Mouse (Mus musculus) urinary bladder, postnatal 36 days (tissue): ENCODE data around the gene Ephb1.

ENCODE experiments used
- DNase-seq, 2 experiments: peaks; one replicate each; pipeline ENCODE4 v3.0.0; 2022; ENCODE audit warnings: low spot score in 2 of 2, mixed read lengths in 1 of 2

Ephb1 gene

DNA sequence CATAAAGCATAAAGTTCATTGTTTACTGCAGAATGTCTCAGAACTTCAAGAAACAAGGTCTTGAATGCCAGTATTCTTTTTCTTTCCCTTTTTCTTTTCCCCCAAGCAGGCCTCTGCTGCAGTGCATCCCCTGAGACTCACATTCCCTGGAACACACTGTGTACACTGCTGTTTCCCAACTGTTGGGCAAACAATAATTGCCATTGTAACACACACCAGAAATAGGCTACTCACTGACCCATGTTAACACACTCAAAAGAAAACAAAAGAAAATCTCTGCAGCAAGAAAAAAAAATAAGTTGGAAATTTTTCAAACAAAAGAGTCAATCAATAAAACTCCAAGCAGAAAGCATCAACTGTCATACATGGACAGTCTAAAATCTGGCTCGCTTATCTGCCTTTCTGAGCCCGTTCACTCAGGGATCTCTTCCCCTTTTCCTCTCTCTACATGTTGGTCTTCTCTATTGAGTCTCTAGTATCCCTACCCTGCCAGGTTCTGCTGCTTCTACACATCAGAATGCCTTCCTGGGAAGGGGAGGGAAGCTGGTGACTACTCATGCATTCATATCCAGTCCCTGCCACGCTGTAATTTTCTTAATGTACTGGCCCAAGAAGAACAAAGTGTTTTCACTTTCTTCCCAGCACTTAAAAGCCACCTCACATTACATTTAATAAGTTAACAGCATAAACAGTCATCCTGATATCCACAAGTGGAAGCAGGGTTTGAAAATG is 285.2 kb downstream of the Ephb1 start:
- DNase-seq = no peak

DNA sequence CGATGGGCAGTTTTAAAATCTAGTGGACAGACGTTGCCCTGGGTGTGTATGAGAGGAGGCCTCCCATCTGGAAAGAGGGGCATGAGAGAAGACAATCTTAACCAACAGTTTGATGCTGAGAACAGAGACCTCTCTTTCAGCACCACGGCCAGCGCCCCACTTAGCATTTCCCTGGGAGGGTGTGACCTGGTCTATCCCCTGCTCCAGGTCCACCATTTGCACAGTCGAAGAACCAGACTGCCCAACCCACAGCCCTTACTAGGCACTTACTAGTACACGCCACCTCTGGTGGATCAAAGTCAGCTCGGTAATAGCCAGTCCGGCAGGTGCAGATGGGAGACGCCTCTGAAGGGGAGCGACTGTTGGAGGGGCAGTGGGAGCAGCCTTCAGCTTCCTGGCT is 287.9 kb downstream of the Ephb1 start:
- no peak for DNase-seq

DNA sequence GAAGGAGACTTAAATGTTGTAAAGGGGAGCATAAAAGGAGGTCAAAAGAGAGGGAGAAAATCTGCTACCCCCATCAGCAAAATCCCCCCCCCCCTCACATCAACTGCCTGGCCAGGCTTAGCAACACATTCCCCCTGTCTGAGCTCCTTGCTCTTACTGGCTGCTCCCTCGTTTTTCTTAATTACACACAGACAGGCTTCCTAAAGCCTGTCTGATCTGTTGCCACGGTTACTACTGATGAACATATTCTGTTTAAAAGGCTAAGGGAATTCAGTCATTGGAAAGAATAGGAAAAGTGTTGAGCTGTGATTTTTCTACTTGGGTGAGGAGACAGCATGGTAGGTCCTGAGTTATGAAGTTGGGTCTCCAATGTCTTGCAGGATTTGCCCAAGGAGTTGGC is 308.6 kb downstream of the Ephb1 start:
- no peak for DNase-seq

DNA sequence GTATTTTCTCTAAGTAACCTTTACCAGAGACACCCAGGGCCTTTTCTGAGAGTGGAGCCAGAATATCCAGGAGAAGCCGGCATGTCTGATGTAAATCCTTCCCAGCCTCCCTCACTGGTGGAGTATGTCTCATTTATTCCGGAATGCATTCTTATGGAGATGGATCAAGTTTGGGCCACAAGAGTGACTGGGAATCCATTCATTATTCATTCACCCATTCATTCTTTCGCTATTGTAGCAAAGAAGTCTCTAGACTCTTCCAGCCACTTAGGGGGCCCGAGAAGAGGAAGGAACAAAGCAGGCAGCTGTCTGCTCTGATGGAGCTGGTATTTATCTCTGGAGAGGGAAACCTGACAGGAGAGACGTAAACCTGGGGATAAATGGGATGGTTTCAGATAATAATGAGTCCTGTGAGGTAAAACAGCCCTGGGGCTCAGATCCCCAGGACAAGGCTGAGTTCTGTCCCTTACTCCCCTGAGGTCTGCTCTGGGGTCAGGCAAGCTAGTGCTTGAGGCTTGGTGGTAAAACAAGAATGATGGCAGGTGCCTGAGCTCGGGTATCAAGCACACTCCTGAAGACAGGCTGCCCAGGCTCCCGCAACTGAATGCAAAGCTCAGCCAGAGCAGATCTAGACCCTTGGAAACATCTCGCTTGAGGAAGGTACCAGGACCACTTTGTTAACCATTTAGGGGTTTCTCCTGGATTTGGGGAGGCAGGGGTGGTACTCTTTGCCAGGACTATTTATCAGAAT is 309.2 kb downstream of the Ephb1 start:
- no peak for DNase-seq

DNA sequence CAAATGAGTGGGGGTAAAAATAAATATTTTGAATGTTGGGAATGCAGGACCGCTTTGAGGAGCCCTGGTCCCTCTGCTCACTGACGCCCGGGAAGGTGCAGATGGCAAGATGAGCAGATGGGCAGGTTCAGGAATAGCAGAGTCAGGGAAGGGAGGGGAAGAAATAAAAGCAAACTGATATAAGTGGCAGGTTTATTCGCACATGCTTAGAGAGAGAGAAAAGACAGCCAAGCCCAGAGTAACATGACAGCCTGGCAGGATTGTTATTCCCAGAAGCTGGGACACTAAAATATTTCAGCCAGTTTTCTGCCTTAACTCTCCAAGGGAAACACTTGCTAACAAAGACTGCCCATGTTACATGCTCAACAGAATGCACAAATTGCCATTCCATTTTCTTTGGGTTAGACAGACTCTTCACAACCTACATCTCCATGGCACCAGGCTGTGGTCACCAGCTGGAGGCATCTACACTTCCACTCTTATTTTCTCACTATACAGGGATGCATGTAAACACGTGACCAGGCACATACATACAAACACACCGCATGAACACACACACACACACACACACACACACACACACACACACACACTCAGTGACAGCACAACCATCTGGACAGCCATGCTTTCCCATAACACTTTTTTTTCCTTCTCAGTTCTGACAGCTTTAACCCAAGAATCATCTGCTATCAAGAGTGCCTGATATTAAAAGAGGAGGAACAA is 315.3 kb downstream of the Ephb1 start:
- no peak for DNase-seq

DNA sequence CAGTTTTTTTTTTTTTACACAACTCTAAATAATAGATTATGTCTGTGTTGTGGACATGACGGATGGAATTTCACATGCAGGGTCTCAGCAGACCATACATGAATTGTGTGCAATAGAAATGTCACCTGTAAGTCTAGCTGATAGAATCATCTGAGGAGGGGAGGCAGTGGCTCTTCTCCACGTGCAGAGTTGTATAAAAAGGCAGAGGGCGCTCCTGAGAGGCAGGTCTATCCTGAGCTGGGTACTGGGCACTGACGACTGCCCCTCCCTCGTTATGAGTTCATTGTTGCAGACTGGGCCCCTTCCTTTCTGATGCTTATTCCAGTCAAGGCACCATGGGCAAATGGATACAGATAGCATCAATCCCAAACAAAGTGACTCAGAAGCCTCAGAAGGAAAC is 318.4 kb downstream of the Ephb1 start:
- no peak for DNase-seq

DNA sequence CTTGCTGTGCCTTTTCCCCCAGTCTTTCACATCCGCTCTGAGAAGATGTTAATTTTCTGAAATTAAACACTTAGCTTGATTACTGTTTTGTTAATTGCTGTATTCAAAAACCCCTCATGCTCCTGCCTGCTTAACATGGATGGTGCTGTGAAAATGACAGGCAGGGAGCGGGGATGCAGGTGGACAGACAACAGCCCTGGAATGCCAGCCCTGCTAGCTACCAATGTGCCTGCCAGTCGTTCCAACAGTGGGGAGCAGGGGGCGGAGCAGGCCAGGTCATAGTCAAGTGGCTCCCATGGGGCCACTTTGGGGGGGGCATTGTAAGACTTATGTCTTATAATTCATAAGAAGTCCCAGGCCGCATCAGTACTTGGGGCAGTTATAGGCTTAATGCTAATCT is 321.3 kb downstream of the Ephb1 start:
- no peak for DNase-seq

DNA sequence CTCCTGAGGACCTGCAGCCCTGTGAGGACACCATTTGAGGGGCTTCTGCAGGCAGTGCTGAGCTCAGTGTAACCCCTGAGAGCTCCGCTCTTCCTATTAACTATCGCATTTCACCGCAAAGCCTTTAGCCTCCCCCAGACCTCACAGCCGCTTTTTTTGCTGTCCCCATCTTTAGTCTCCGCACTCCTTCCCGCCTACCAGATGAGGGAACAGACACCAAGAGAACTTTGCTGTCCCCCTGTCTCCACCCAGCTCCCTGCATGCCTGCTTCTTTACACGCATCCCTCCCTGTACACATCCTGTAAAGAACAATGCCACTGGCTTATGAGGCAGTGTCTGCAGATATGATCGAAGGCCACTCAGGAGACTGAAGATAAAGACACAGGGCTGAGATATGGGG is 322.1 kb downstream of the Ephb1 start:
- no peak for DNase-seq

DNA sequence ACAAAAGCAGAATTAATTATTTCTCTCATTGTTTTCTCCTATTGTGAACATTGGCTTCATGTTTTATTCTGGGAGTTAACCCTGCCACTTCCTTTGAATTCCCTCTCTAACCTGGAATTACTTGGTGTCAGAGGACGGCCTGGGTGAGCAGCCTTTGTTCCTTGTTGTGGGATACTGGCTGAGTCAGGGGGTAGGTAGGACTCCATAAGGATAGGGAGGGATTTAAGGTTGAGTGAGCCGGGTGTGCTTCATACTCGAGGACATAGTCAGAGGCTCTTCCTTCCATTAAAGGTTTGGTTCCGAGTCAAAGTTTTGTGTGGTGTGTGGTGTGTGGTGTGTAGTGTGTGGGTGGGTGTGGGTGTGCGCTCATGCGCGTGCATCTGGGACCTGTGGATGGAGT is 324.8 kb downstream of the Ephb1 start:
- DNase-seq = no peak

DNA sequence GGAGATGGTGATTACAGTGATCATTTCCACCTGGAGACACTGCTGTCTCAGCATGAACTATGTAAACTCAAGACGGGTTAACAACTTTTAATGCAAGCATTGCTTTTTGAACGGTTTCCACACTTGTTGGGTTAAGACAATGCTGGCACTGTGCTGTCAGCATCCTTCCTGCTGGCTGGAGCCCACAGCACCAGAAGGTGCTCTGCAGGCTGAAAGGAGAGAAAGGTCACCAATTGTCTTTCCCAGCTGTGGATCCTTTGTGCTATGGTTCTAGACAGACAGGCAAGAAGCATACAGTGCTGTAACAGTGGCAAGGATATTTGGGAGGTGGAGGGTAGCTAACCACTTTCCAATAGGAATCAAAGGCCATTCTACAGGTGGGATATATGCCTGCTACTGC is 328.4 kb downstream of the Ephb1 start:
- no peak for DNase-seq

DNA sequence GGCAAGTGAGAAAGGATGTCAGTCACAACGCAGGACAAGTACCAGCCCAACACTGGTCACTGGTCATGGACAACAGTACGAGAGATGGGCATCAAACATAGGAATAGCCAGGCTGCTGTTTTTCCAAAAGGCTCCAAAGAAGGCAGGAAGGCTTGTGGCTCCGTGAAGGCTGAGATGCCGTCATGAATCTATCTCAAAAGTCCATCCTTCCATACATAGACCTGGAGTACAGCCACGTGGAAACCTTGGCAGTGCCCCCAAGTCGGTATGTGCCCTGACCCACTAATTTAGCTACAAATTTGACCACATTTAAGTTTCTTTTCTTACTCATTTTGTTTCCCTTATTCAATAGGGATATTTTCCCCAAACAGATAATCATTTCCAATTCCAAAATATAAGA is 329.4 kb downstream of the Ephb1 start:
- no peak for DNase-seq

DNA sequence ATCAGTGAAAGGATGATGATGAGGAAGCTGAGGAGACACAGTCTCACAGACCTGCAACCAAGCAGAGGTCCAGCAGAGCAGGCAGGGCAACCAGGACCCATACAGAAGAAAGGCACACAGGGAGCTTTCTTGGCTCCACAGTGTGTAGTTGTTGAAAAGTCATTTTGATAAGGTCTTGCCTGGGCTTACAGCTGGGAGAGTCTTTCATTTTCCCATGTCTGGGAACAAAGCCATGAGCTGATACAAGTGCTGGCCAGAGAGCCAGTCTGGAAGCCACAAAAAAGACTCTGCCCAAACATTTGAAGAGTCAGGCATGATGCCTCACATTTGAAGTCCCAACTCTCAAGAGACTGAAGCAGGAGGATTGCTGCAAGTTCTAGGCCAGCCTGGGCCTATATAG is 339.0 kb downstream of the Ephb1 start:
- no peak for DNase-seq

DNA sequence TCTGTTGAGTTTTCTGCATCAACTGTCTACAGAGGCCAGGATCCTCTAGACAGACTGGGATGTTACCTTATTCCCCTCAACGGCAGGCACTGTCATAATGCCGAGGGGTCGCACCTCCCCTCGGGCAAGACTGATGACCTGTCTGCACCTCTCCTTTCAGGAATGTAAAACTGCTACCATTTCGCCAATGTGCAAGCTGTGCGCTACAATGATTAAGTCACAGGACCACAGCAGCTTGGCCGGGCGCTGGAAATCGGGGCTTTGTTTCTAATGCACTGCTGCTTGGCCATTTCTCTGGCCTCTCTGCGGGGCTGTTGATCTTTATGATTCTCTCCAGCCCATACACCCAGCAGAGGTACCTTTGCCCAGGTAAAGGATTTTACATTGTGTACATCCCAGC is 346.8 kb downstream of the Ephb1 start:
- DNase-seq = no peak

DNA sequence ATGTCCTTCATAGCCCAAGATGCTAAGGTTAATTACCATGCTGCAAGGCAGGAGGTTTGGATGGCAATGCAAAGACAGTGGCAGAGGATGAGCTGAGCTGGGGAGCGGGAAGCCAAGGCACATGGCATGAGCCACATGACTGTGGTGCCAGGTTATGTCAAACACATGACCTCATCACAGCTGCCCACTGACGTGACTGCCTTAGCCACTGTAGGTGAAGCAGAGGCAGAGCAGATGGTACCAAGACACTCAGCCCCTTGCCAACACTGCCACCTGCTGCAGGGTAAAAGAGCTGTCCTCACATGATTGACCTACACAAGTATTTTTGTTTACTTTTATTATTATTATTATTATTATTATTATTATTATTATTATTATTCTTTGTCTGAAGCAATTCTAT is 348.0 kb downstream of the Ephb1 start:
- DNase-seq = peak in 1 of 2 experiments; percentile 7

DNA sequence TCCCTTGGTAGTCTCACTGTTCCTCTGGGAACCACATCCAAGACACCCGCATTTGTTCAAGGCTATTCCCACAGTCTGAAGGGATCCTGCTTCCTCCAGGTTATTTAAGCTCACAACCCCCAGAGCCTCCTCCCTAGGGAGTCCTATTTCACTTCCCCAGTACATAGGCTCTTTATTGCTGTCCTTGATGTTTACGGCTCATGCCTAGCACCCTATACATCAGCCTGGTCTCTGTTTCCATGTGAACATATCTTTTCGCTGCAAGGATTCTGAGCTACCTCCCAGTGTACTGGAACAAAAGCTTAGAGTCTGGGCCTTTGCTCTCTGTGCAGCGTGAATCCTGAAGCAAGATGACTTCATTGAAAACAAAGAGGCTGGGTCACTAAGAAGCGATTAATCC is 351.6 kb downstream of the Ephb1 start:
- DNase-seq = no peak

DNA sequence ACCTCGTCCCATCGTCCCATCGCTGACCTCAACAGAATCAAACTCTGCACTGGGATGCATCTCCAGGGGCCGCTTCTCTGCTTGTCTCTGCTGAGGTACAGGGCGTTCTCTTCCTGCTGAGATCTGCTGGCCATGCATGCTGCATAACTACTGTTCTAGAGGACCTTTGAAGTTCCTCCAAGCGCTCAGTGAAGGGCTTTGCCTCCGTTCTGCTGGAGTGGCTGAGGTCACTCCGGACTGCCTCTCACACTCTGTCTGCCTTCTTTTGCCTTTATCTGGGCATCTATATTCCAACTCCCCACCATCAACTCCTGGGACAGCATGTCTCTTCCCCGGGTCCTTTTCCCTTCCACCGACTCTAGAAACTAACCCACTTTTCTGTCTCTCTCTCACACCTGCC is 352.3 kb downstream of the Ephb1 start:
- no peak for DNase-seq

DNA sequence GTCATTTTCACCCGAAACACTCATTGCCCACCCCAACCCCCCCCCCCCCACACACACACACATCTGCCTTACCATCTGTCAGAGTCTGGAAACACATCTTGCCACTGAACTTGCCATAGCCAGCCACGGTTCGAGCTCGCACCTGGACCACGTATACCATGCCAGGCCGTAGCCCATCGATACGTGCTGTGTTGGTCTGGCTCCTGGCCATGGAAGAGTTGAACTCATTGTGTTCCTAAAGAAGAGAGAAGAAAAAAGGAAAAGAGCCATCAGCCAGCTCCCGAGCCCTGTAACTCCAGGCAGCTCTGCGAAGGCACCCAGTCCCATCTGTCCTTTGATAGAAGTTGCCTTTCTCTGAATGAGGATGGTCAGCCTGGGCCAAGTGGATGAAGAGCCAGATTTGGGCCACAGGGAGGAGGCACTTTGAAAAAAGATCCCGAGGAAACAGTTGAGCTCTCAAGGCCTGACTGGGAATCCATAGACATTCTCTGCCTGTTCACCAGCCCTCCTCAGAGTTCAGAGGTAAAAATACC is 352.8 kb downstream of the Ephb1 start:
- DNase-seq = no peak

DNA sequence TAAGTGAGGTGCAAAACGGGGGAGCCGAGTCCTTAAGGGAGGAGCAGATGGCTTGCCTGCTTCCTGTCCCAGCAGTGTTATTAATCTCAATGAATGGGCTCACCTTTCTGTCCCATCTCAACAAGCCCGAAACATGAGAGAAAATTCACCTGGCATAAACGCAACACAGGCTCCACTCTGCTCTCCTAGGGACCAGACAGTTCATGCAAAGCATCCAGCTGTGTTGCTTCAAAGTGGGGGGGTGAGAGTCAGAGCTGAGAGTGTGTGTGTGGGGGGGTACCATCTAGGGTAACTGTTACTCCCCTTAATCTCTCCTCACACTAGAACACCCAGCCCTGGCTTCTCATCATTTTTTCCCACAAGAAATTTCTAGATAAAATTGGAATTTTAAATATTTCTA is 354.8 kb downstream of the Ephb1 start:
- no peak for DNase-seq

DNA sequence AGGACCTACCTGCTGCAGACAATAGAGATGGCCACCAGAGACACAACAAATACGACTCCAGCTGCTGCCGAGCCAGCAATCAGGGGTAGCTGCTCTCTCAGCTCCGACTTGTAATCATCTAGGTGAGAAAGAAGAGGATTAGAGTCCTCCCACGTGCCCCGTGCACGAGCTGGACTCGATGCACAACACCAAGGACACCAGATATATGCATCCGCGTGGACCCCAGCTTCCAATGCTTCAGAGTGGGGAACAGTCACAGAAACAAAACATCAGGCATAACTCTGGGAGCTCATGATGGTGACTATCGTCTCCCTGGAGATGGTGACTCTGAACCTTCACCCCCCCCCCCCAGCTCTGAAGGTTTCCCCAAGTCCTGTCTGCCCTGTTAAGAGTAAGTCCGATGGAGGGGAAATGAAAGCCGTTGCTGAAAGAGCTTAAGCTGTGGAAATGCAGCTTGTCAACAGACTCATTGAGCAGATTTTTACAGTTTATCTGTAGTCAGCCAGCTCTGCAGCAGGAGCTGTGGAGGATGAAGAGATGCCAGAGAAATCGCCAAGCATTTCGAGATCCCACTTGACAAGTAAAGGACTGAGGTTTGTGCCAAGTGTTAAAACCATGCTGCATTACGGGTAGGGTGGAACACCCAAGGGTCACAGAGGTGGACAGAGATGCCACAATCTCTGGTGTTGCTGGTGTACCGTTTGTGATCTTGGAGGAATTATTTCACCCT is 357.6 kb downstream of the Ephb1 start:
- DNase-seq = no peak

DNA sequence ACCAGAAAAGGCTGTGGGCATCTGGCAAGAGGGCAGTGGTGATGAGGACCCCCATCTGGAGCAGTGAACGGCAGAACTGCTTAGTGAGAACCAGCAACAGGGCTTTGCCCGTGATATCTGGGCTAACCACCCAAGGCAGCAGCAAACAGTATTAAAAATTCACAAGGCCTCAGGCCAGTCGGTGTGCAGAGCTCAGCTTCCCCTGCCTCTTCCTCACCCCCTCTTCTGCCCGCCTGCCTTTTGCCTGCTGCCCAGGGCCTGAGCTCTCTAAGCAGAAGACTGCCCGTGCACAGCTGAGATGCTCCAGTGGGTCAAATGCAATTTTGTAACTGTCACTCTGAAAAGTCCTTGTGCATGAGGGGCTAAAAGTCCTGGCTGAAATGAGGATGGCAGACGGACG is 358.3 kb downstream of the Ephb1 start:
- DNase-seq = no peak

DNA sequence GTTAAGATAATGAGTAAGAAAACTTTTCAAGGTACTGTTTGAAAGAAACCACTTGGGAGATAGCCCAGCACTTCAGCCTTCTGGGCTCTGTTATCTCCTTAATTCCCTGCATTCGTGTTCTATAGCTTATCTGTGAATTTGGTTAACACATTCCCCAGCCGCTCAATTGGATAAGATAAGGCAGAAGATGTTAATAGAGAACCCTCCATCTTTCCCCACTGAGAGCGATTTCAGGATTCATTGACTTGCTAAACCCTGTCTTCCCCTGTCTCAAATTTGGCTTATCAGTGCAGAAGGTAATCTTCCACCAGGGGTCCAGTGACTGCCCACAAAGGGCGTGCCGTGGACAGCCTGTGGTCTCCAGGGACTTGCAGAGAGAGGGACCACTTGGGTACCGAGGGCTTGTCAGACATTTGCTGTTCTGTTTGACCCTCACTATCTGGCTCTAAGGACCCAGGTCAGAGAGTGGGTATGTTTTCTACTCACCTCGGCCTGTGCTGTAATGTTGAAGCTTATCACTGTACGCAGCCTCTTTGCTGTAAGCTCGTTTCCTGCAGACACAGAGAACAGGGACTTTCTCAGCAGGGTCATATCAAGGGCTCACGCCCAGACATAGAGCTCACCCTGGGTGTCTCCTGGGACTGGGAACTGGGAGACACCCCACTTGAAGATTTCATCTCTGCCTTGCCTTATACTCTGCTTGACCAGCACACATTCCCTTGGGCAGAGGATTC is 358.9 kb downstream of the Ephb1 start:
- DNase-seq = no peak
